ENCODE assay signal across 8 mouse cellular contexts in genomic region chr1:191396897-191397849, GRCm38 (mm10). TPM values are rescaled to one million over a fixed set of nuclear protein-coding genes. Genes with fewer than 3 reads are reported as not detected.
A peak's percentile ranks its signal among the peaks of the same experiment; 100 is the strongest.
DNase-seq lines count a peak whose midpoint lies in the region; ATAC-seq lines count a peak whose summit lies in the region.

No protein-coding gene starts in this region.

- WGBS in heart, embryonic 14.5 days: under 1% methylated on average over 74 of the region's 82 CpGs
- under 1% methylated on average over 80 of the region's 82 CpGs for WGBS in liver, embryonic 13.5 days (ENCODE audit: insufficient replicate concordance)
- WGBS in stomach, embryonic 16.5 days: under 1% methylated on average over 81 of the region's 82 CpGs

- ATAC-seq in CD4-positive, CD25-positive, alpha-beta regulatory T cell, adult 4 months: peak; percentile 82
- peak; percentile 97 for ATAC-seq in heart, embryonic 14.5 days (ENCODE audit: insufficient number of reproducible peaks, insufficient read depth, low FRiP score, low read depth)
- ATAC-seq in liver, embryonic 13.5 days (ENCODE audit: low read depth): peak; percentile 93
- peak; percentile 97 for ATAC-seq in stomach, embryonic 16.5 days (ENCODE audit: insufficient read depth, low FRiP score)

- H3K9ac ChIP-seq in heart, embryonic 14.5 days (ENCODE audit: low read length): peak overlapping the region; percentile 97
- H3K9ac ChIP-seq in liver, embryonic 13.5 days: peak overlapping the region; percentile 97
- H3K9ac ChIP-seq in stomach, embryonic 16.5 days (ENCODE audit: low read length): peak overlapping the region; percentile 97

- H3K4me3 ChIP-seq in heart, embryonic 14.5 days (ENCODE audit: control insufficient read depth in 1 of 2, insufficient read depth in 1 of 2, low read depth in 1 of 2, low read length in 2 of 2): peak overlapping the region; percentile 93 to 95
- peak overlapping the region; percentile 96 for H3K4me3 ChIP-seq in liver, embryonic 13.5 days (replicated peaks)
- peak overlapping the region; percentile 93 for H3K4me3 ChIP-seq in stomach, embryonic 16.5 days (replicated peaks; ENCODE audit: low read length)

- peak; percentile 99 for DNase-seq in c-Kit-negative CD71-positive TER-119-positive erythroid progenitor cells, embryonic 14.5 days (ENCODE audit: low read depth, low spot score)
- DNase-seq in fibroblast of lung, adult 2 months (ENCODE audit: low read depth): peak; percentile 98
- DNase-seq in kidney, postnatal 14 days: peak; percentile 100
- DNase-seq in liver, embryonic 13.5 days: peak; percentile 98
- peak; percentile 99 for DNase-seq in neural tube, embryonic 10.5 days (ENCODE audit: extremely low spot score, low spot score)

- peak overlapping the region; percentile 98 to 100 for H3K27ac ChIP-seq in heart, embryonic 14.5 days (replicated peaks in 1 of 2; ENCODE audit: control insufficient read depth in 1 of 2, insufficient read depth in 1 of 2, low read depth in 2 of 2, low read length in 2 of 2)
- peak overlapping the region; percentile 96 for H3K27ac ChIP-seq in liver, embryonic 13.5 days
- H3K27ac ChIP-seq in stomach, embryonic 16.5 days (ENCODE audit: low read length): peak overlapping the region; percentile 99

- H3K4me2 ChIP-seq in heart, embryonic 14.5 days (ENCODE audit: low read length): peak overlapping the region; percentile 74
- peak overlapping the region; percentile 90 for H3K4me2 ChIP-seq in liver, embryonic 13.5 days
- H3K4me2 ChIP-seq in stomach, embryonic 16.5 days (ENCODE audit: low read depth, low read length): peak overlapping the region; percentile 62

- H3K36me3 ChIP-seq in heart, embryonic 14.5 days (ENCODE audit: control insufficient read depth, insufficient read depth, low read length): no peaks in the 10 kb centered on the region
- no peaks in the 10 kb centered on the region for H3K36me3 ChIP-seq in liver, embryonic 13.5 days
- no peaks in the 10 kb centered on the region for H3K36me3 ChIP-seq in stomach, embryonic 16.5 days (ENCODE audit: control insufficient read depth, insufficient read depth, low read length)

- no peaks in the 10 kb centered on the region for H3K27me3 ChIP-seq in heart, embryonic 14.5 days (ENCODE audit: control insufficient read depth, insufficient read depth, low read length)
- no peaks in the 10 kb centered on the region for H3K27me3 ChIP-seq in liver, embryonic 13.5 days
- no peaks in the 10 kb centered on the region for H3K27me3 ChIP-seq in stomach, embryonic 16.5 days (ENCODE audit: control insufficient read depth, insufficient read depth, low read length)

- peaks cover 7 to 21% of the 10 kb centered on the region in 2 experiments for H3K4me1 ChIP-seq in heart, embryonic 14.5 days (ENCODE audit: control insufficient read depth in 2 of 2, insufficient read depth in 2 of 2, low read length in 2 of 2)
- H3K4me1 ChIP-seq in liver, embryonic 13.5 days (replicated peaks): peaks cover 27% of the 10 kb centered on the region
- peaks cover 6% of the 10 kb centered on the region; the same call in 1 of the 2 replicates for H3K4me1 ChIP-seq in stomach, embryonic 16.5 days (ENCODE audit: control insufficient read depth, insufficient read depth, low read length)

- no peaks in the 10 kb centered on the region for H3K9me3 ChIP-seq in heart, embryonic 14.5 days (ENCODE audit: control insufficient read depth, low read length)
- no peaks in the 10 kb centered on the region for H3K9me3 ChIP-seq in liver, embryonic 13.5 days (replicated peaks)
- no peaks in the 10 kb centered on the region for H3K9me3 ChIP-seq in stomach, embryonic 16.5 days (replicated peaks; ENCODE audit: control insufficient read depth, low read length)

RNA-seq across cellular contexts. Expression of gene Ppp2r5a, which starts 5.9 kb away (rescaled TPM):
- 10 to 100 TPM; 44.5 to 70.5 TPM for polyA plus RNA-seq in CD4-positive, CD25-positive, alpha-beta regulatory T cell, adult 4 months (2017; shearing (Covaris generic))
- 55.0 and 62.4 TPM in 2 replicates for polyA plus RNA-seq in heart, embryonic 14.5 days (2014; fragmentation: Nextera tagmentation; extraction: Ambion mirVana)
- polyA plus RNA-seq in liver, embryonic 13.5 days (2015; fragmentation: Nextera tagmentation; extraction: Ambion mirVana): 13.6 and 15.6 TPM in 2 replicates
- 13.9 and 14.7 TPM in 2 replicates for polyA plus RNA-seq in stomach, embryonic 16.5 days (2015; fragmentation: Nextera tagmentation; extraction: Ambion mirVana)

Comparison
In these comparisons a context has a peak if more than half of its experiments do, and no peak if none do; other contexts are left out.
1. Peak in every context shown above with its lines: DNase-seq, ATAC-seq, H3K4me3 ChIP-seq and H3K27ac ChIP-seq.